Mouse (Mus musculus): ENCODE results near the gene Nwd2.

Nwd2 gene

GRCm38 (mm10) chr5:63755092-63755761 is 106.3 kb downstream of the Nwd2 start:
- in situ Hi-C loops (cut with MboI; ENCODE audit: unreplicated experiment in 2 of 2) = loop anchor here in 1 of 2 experiments (25.0 kb wide), 1 partner anchor 1143 kb away; no protein-coding TSS in a partner anchor

GRCm38 (mm10) chr5:63755938-63756337 is 107.0 kb downstream of the Nwd2 start:
- in situ Hi-C loops (cut with MboI; ENCODE audit: unreplicated experiment in 2 of 2) = loop anchor here in 1 of 2 experiments (25.0 kb wide), 1 partner anchor 1144 kb away; no protein-coding TSS in a partner anchor

GRCm38 (mm10) chr5:63765886-63766285 is 117.0 kb downstream of the Nwd2 start:
- in situ Hi-C loops (cut with MboI; ENCODE audit: unreplicated experiment in 2 of 2) = loop anchor here (5.0 to 25.0 kb wide), 2 partner anchors 864 to 1154 kb away; no protein-coding TSS in a partner anchor

- in situ Hi-C loops (cut with MboI; ENCODE audit: unreplicated experiment in 2 of 2) = loop anchor here (5.0 to 25.0 kb wide), 2 partner anchors 864 to 1154 kb away; no protein-coding TSS in a partner anchor
Observed at GRCm38 (mm10) chr5:63766715-63767114, 117.8 kb downstream of the Nwd2 start.

GRCm38 (mm10) chr5:63767464-63767863 is 118.6 kb downstream of the Nwd2 start:
- in situ Hi-C loops (cut with MboI; ENCODE audit: unreplicated experiment in 2 of 2) = loop anchor here (5.0 to 25.0 kb wide), 2 partner anchors 865 to 1155 kb away; no protein-coding TSS in a partner anchor

GRCm38 (mm10) chr5:63768220-63768619 is 119.3 kb downstream of the Nwd2 start:
- in situ Hi-C loops (cut with MboI; ENCODE audit: unreplicated experiment in 2 of 2) = loop anchor here (5.0 to 25.0 kb wide), 2 partner anchors 866 to 1156 kb away; no protein-coding TSS in a partner anchor

- in situ Hi-C loops (cut with MboI; ENCODE audit: unreplicated experiment in 2 of 2) = loop anchor here in 1 of 2 experiments (25.0 kb wide), 1 partner anchor 1161 kb away; no protein-coding TSS in a partner anchor
Observed at GRCm38 (mm10) chr5:63772971-63773370, 124.1 kb downstream of the Nwd2 start.

GRCm38 (mm10) chr5:63773603-63774002 is 124.7 kb downstream of the Nwd2 start:
- in situ Hi-C loops (cut with MboI; ENCODE audit: unreplicated experiment in 2 of 2) = loop anchor here in 1 of 2 experiments (25.0 kb wide), 1 partner anchor 1161 kb away; no protein-coding TSS in a partner anchor

GRCm38 (mm10) chr5:63788156-63788826 is 139.4 kb downstream of the Nwd2 start:
- in situ Hi-C loops (cut with MboI; ENCODE audit: unreplicated experiment in 2 of 2) = no loop called here

- in situ Hi-C loops (cut with MboI; ENCODE audit: unreplicated experiment in 2 of 2) = loop anchor here (5.0 to 10.0 kb wide), 4 partner anchors 75 to 993 kb away; partner anchors contain the start of gene Klf3 (in 1 of the 2)
Observed at GRCm38 (mm10) chr5:63811819-63812508, 163.1 kb downstream of the Nwd2 start, which contains the start of gene 0610040J01Rik. TSS of gene 0610040J01Rik (plus strand) at chr5:63812363.

- in situ Hi-C loops (cut with MboI; ENCODE audit: unreplicated experiment in 2 of 2) = loop anchor here (5.0 to 10.0 kb wide), 4 partner anchors 75 to 992 kb away; partner anchors contain the start of gene Klf3 (in 1 of the 2)
Observed at GRCm38 (mm10) chr5:63812509-63812865, 163.6 kb downstream of the Nwd2 start.

GRCm38 (mm10) chr5:63816643-63817042 is 167.7 kb downstream of the Nwd2 start:
- in situ Hi-C loops (cut with MboI; ENCODE audit: unreplicated experiment in 2 of 2) = loop anchor here in 1 of 2 experiments (10.0 kb wide), 2 partner anchors 458 to 988 kb away; partner anchors contain the start of gene Klf3

GRCm38 (mm10) chr5:63817270-63817669 is 168.4 kb downstream of the Nwd2 start:
- in situ Hi-C loops (cut with MboI; ENCODE audit: unreplicated experiment in 2 of 2) = loop anchor here in 1 of 2 experiments (10.0 kb wide), 2 partner anchors 458 to 988 kb away; partner anchors contain the start of gene Klf3

- in situ Hi-C loops (cut with MboI; ENCODE audit: unreplicated experiment in 2 of 2) = loop anchor here in 1 of 2 experiments (10.0 kb wide), 2 partner anchors 456 to 986 kb away; partner anchors contain the start of gene Klf3
Observed at GRCm38 (mm10) chr5:63818975-63819374, 170.1 kb downstream of the Nwd2 start.

GRCm38 (mm10) chr5:63819519-63819918 is 170.6 kb downstream of the Nwd2 start:
- in situ Hi-C loops (cut with MboI; ENCODE audit: unreplicated experiment in 2 of 2) = loop anchor here in 1 of 2 experiments (10.0 kb wide), 2 partner anchors 455 to 985 kb away; partner anchors contain the start of gene Klf3

GRCm38 (mm10) chr5:63821176-63821575 is 172.3 kb downstream of the Nwd2 start:
- in situ Hi-C loops (cut with MboI; ENCODE audit: unreplicated experiment in 2 of 2) = no loop called here

GRCm38 (mm10) chr5:63821860-63822259 is 173.0 kb downstream of the Nwd2 start:
- in situ Hi-C loops (cut with MboI; ENCODE audit: unreplicated experiment in 2 of 2) = no loop called here

- in situ Hi-C loops (cut with MboI; ENCODE audit: unreplicated experiment in 2 of 2) = no loop called here
Observed at GRCm38 (mm10) chr5:63823362-63824332, 174.7 kb downstream of the Nwd2 start.

All from v-Abl transformed pro-B cells (cell line).